Mouse (Mus musculus): ENCODE results near the gene Atpaf1. TPM values are rescaled to one million over a fixed set of nuclear protein-coding genes. Genes with fewer than 3 reads are reported as not detected.
A peak's percentile ranks its signal among the peaks of the same experiment; 100 is the strongest.

Gene Atpaf1
- polyA plus RNA-seq, 1 experiment from 2014 or later, result 14.5 TPM

GRCm38 (mm10) chr4:115748181-115748580 is 36.4 kb upstream of the Atpaf1 start:
- DNase-seq (no peak), ATAC-seq (no peak)
- no peaks in the 10 kb centered on the region for H3K27me3 ChIP-seq (ENCODE audit: insufficient read depth, low read length)
- no peak overlapping the region for H3K9ac ChIP-seq (replicated peaks)
- 69% methylated on average over 1 of the region's 1 CpGs for WGBS (ENCODE audit: insufficient replicate concordance)
- no peaks in the 10 kb centered on the region for H3K9me3 ChIP-seq (ENCODE audit: low read length)
- H3K4me3 ChIP-seq (ENCODE audit: low read depth, low read length), result no peak overlapping the region
- TF ChIP-seq EP300 (IDR thresholded peaks at IDR 0.05; ENCODE audit: low read depth), result no peak
- TF ChIP-seq CTCF (IDR thresholded peaks at IDR 0.05; ENCODE audit: low read depth), result no peak
- H3K27ac ChIP-seq (ENCODE audit: low read depth), result no peak overlapping the region
- no peak overlapping the region for H3K4me2 ChIP-seq (ENCODE audit: low read depth, low read length)
- no peaks in the 10 kb centered on the region for H3K4me1 ChIP-seq (ENCODE audit: insufficient read depth)
- peaks cover 50% of the 10 kb centered on the region for H3K36me3 ChIP-seq (replicated peaks; ENCODE audit: insufficient read depth, low read length)

- Histone ChIP-seq H3K27me3 (ENCODE audit: insufficient read depth, low read length) (no peaks in the 10 kb centered on the region), H3K27ac (ENCODE audit: low read depth) (no peak overlapping the region), H3K36me3 (replicated peaks; ENCODE audit: insufficient read depth, low read length) (peaks cover 48% of the 10 kb centered on the region), H3K4me3 (ENCODE audit: low read depth, low read length) (no peak overlapping the region), H3K4me2 (ENCODE audit: low read depth, low read length) (no peak overlapping the region), H3K9ac (replicated peaks) (no peak overlapping the region), H3K9me3 (ENCODE audit: low read length) (no peaks in the 10 kb centered on the region), H3K4me1 (ENCODE audit: insufficient read depth) (no peaks in the 10 kb centered on the region)
- 53% methylated on average over 1 of the region's 1 CpGs for WGBS (ENCODE audit: insufficient replicate concordance)
- ATAC-seq (no peak), DNase-seq (no peak)
- no peak for TF ChIP-seq CTCF (IDR thresholded peaks at IDR 0.05; ENCODE audit: low read depth)
- no peak for TF ChIP-seq EP300 (IDR thresholded peaks at IDR 0.05; ENCODE audit: low read depth)
These were observed 35.3 kb upstream of the Atpaf1 start for GRCm38 (mm10) chr4:115749336-115749735.

GRCm38 (mm10) chr4:115754101-115754500 is 30.5 kb upstream of the Atpaf1 start:
- peaks cover 43% of the 10 kb centered on the region for H3K36me3 ChIP-seq (replicated peaks; ENCODE audit: insufficient read depth, low read length)
- H3K4me1 ChIP-seq (ENCODE audit: insufficient read depth), result no peaks in the 10 kb centered on the region
- no peak overlapping the region for H3K4me2 ChIP-seq (ENCODE audit: low read depth, low read length)
- no peaks in the 10 kb centered on the region for H3K9me3 ChIP-seq (ENCODE audit: low read length)
- 85% methylated on average over 3 of the region's 3 CpGs for WGBS (ENCODE audit: insufficient replicate concordance)
- no peak overlapping the region for H3K4me3 ChIP-seq (ENCODE audit: low read depth, low read length)
- H3K27me3 ChIP-seq (ENCODE audit: insufficient read depth, low read length), result no peaks in the 10 kb centered on the region
- ATAC-seq, result no peak
- no peak for DNase-seq
- H3K9ac ChIP-seq (replicated peaks), result no peak overlapping the region
- TF ChIP-seq CTCF (IDR thresholded peaks at IDR 0.05; ENCODE audit: low read depth) (no peak), EP300 (IDR thresholded peaks at IDR 0.05; ENCODE audit: low read depth) (no peak)
- no peak overlapping the region for H3K27ac ChIP-seq (ENCODE audit: low read depth)

- Histone ChIP-seq H3K27ac (ENCODE audit: low read depth) (no peak overlapping the region), H3K4me1 (ENCODE audit: insufficient read depth) (no peaks in the 10 kb centered on the region), H3K36me3 (replicated peaks; ENCODE audit: insufficient read depth, low read length) (peaks cover 42% of the 10 kb centered on the region), H3K9me3 (ENCODE audit: low read length) (no peaks in the 10 kb centered on the region), H3K9ac (replicated peaks) (no peak overlapping the region), H3K4me3 (ENCODE audit: low read depth, low read length) (no peak overlapping the region), H3K4me2 (ENCODE audit: low read depth, low read length) (no peak overlapping the region), H3K27me3 (ENCODE audit: insufficient read depth, low read length) (no peaks in the 10 kb centered on the region)
- TF ChIP-seq EP300 (IDR thresholded peaks at IDR 0.05; ENCODE audit: low read depth) (no peak), CTCF (IDR thresholded peaks at IDR 0.05; ENCODE audit: low read depth) (peak; percentile 30; the same call in 1 of the 2 replicates)
- no peak for DNase-seq
- no peak for ATAC-seq
- 95% methylated on average over 1 of the region's 1 CpGs for WGBS (ENCODE audit: insufficient replicate concordance)
These were observed 29.8 kb upstream of the Atpaf1 start for GRCm38 (mm10) chr4:115754851-115755250.

GRCm38 (mm10) chr4:115761206-115761605 is 23.4 kb upstream of the Atpaf1 start:
- Histone ChIP-seq H3K9ac (replicated peaks) (no peak overlapping the region), H3K27me3 (ENCODE audit: insufficient read depth, low read length) (no peaks in the 10 kb centered on the region), H3K9me3 (ENCODE audit: low read length) (no peaks in the 10 kb centered on the region), H3K4me2 (ENCODE audit: low read depth, low read length) (no peak overlapping the region), H3K27ac (ENCODE audit: low read depth) (no peak overlapping the region), H3K4me3 (ENCODE audit: low read depth, low read length) (no peak overlapping the region), H3K4me1 (ENCODE audit: insufficient read depth) (no peaks in the 10 kb centered on the region), H3K36me3 (replicated peaks; ENCODE audit: insufficient read depth, low read length) (peaks cover 47% of the 10 kb centered on the region)
- TF ChIP-seq EP300 (IDR thresholded peaks at IDR 0.05; ENCODE audit: low read depth) (no peak), CTCF (IDR thresholded peaks at IDR 0.05; ENCODE audit: low read depth) (no peak)
- DNase-seq (no peak), ATAC-seq (no peak)
- WGBS (ENCODE audit: insufficient replicate concordance), result 78% methylated on average over 3 of the region's 3 CpGs

- no peaks in the 10 kb centered on the region for H3K4me1 ChIP-seq (ENCODE audit: insufficient read depth)
- DNase-seq (no peak), ATAC-seq (no peak)
- H3K36me3 ChIP-seq (replicated peaks; ENCODE audit: insufficient read depth, low read length), result peaks cover 47% of the 10 kb centered on the region
- H3K9me3 ChIP-seq (ENCODE audit: low read length), result no peaks in the 10 kb centered on the region
- 96% methylated on average over 11 of the region's 11 CpGs for WGBS (ENCODE audit: insufficient replicate concordance)
- no peak overlapping the region for H3K4me2 ChIP-seq (ENCODE audit: low read depth, low read length)
- TF ChIP-seq EP300 (IDR thresholded peaks at IDR 0.05; ENCODE audit: low read depth), result no peak
- TF ChIP-seq CTCF (IDR thresholded peaks at IDR 0.05; ENCODE audit: low read depth), result no peak
- no peak overlapping the region for H3K9ac ChIP-seq (replicated peaks)
- no peak overlapping the region for H3K27ac ChIP-seq (ENCODE audit: low read depth)
- H3K4me3 ChIP-seq (ENCODE audit: low read depth, low read length), result no peak overlapping the region
- H3K27me3 ChIP-seq (ENCODE audit: insufficient read depth, low read length), result no peaks in the 10 kb centered on the region
These were observed 20.0 kb upstream of the Atpaf1 start for GRCm38 (mm10) chr4:115764581-115764980.

Data from liver, postnatal 0 days (tissue).